Mouse (Mus musculus) brain, embryonic 14.5 days (tissue): ENCODE data around the gene Prkar2b. TPM values are rescaled to one million over a fixed set of nuclear protein-coding genes. Genes with fewer than 3 reads are reported as not detected.

ENCODE experiments used
- DNase-seq: peaks from one replicate; pipeline ENCODE4 v3.0.0-alpha.2; 2011; ENCODE audit warnings: low read depth
- CTCF ChIP-seq: fragments of 200-500 bp; IDR thresholded peaks from 2 replicates; pipeline ENCODE4 v1.5.1; 2012; ENCODE audit warnings: inconsistent platforms, mild to moderate bottlenecking, moderate library complexity, borderline replicate concordance; ENCODE audit not compliant: insufficient read depth, insufficient read length; ENCODE audit errors: extremely low read depth
- POLR2A ChIP-seq: fragments of 200-500 bp; IDR thresholded peaks from 2 replicates; pipeline ENCODE4 v1.6.1; 2012; ENCODE audit warnings: mild to moderate bottlenecking, inconsistent platforms, borderline replicate concordance; ENCODE audit not compliant: poor library complexity, insufficient read depth, insufficient read length, severe bottlenecking; ENCODE audit errors: extremely low read depth
- polyA plus RNA-seq: library from polyadenylated mRNA; depleted of rRNA; stranded (reverse); fragments of >200 nt; gene quantifications from 2 replicates; pipeline ENCODE4 v1.2.3, GENCODE M21; 2012

Prkar2b gene
- polyA plus RNA-seq, 1 experiment, result 93.4 TPM

GRCm38 (mm10) chr12:31949193-31949741 is 111.8 kb downstream of the Prkar2b start:
- peak; percentile 98 for DNase-seq

GRCm38 (mm10) chr12:31948101-31949000 is 112.7 kb downstream of the Prkar2b start:
- peak; percentile 31 for DNase-seq

More at GRCm38 (mm10) chr12:31949193-31949741, 111.8 kb downstream of the Prkar2b start:
- TF ChIP-seq CTCF (peak; percentile 14; the same call in 1 of the 2 replicates), POLR2A (peak; percentile 58)

GRCm38 (mm10) chr12:31947476-31947875 is 113.6 kb downstream of the Prkar2b start:
- TF ChIP-seq POLR2A (no peak), CTCF (peak; percentile 38; the same call in 1 of the 2 replicates)
- DNase-seq, result no peak

More at GRCm38 (mm10) chr12:31948101-31949000, 112.7 kb downstream of the Prkar2b start:
- no peak for TF ChIP-seq CTCF
- no peak for TF ChIP-seq POLR2A

- DNase-seq, result no peak
- no peak for TF ChIP-seq CTCF
- TF ChIP-seq POLR2A, result no peak
These were observed 116.7 kb downstream of the Prkar2b start for GRCm38 (mm10) chr12:31944405-31944804.

GRCm38 (mm10) chr12:31943020-31943654 is 118.0 kb downstream of the Prkar2b start:
- DNase-seq, result no peak
- TF ChIP-seq POLR2A, result no peak
- no peak for TF ChIP-seq CTCF

- DNase-seq, result no peak
These were observed 122.1 kb downstream of the Prkar2b start for GRCm38 (mm10) chr12:31939026-31939425.

GRCm38 (mm10) chr12:31938391-31938997 is 122.6 kb downstream of the Prkar2b start:
- DNase-seq, result no peak
- TF ChIP-seq POLR2A (no peak), CTCF (no peak)

More at GRCm38 (mm10) chr12:31939026-31939425, 122.1 kb downstream of the Prkar2b start:
- TF ChIP-seq POLR2A (no peak), CTCF (no peak)

- no peak for DNase-seq
- TF ChIP-seq POLR2A (no peak), CTCF (no peak)
These were observed 123.5 kb downstream of the Prkar2b start for GRCm38 (mm10) chr12:31937613-31938012.

- TF ChIP-seq POLR2A (no peak), CTCF (no peak)
- no peak for DNase-seq
These were observed 124.3 kb downstream of the Prkar2b start for GRCm38 (mm10) chr12:31936657-31937300.

- no peak for DNase-seq
- TF ChIP-seq POLR2A (no peak), CTCF (no peak)
These were observed 129.3 kb downstream of the Prkar2b start for GRCm38 (mm10) chr12:31931818-31932217.

- DNase-seq, result no peak
- TF ChIP-seq POLR2A (no peak), CTCF (no peak)
These were observed 132.6 kb downstream of the Prkar2b start for GRCm38 (mm10) chr12:31928498-31928897.

- peak; percentile 87 for DNase-seq
- no peak for TF ChIP-seq POLR2A
- TF ChIP-seq CTCF, result peak; percentile 80
These were observed 134.4 kb downstream of the Prkar2b start for GRCm38 (mm10) chr12:31926661-31927061.

GRCm38 (mm10) chr12:31925343-31925742 is 135.8 kb downstream of the Prkar2b start:
- TF ChIP-seq CTCF (no peak), POLR2A (no peak)
- DNase-seq, result no peak

- DNase-seq, result no peak
- TF ChIP-seq CTCF (no peak), POLR2A (no peak)
These were observed 137.0 kb downstream of the Prkar2b start for GRCm38 (mm10) chr12:31924135-31924534.
